In genomic region chr7:44375207-44375606, GRCm38 (mm10) we compare ENCODE assay signal across 9 mouse cellular contexts. TPM values are rescaled to one million over a fixed set of nuclear protein-coding genes. Genes with fewer than 3 reads are reported as not detected.
DNase-seq lines count a peak whose midpoint lies in the region; ATAC-seq and TF ChIP-seq lines count a peak whose summit lies in the region.
"Had no signal": no experiment of that assay in that cellular context is flagged by ENCODE, and none has a peak within 500 bp of the region (broad histone marks: within the 10 kb centered on the region; RNA-seq: fewer than 3 reads in every experiment).

No protein-coding gene starts in this region.

- peak overlapping the region; percentile 55; the same call in 1 of the 2 replicates for H3K4me3 ChIP-seq in heart, embryonic 11.5 days (ENCODE audit: low read depth, low read length)
- H3K4me3 ChIP-seq in heart, adult 2 months = no peak overlapping the region
- peak overlapping the region; percentile 55 for H3K4me3 ChIP-seq in hindbrain, embryonic 11.5 days (ENCODE audit: low read depth, low read length)
- H3K4me3 ChIP-seq in midbrain, embryonic 12.5 days = peak overlapping the region; percentile 63

- no peak for TF ChIP-seq CTCF in heart, adult 2 months (IDR thresholded peaks at IDR 0.05)

- TF ChIP-seq POLR2A in heart, adult 2 months (IDR thresholded peaks at IDR 0.05; ENCODE audit: insufficient read depth, low read depth, low read length) = no peak

- H3K27ac ChIP-seq in heart, embryonic 11.5 days (ENCODE audit: low read depth, low read length) = no peak overlapping the region
- H3K27ac ChIP-seq in heart, adult 2 months = no peak overlapping the region
- H3K27ac ChIP-seq in hindbrain, embryonic 11.5 days (ENCODE audit: low read depth, low read length) = peak overlapping the region; percentile 59
- H3K27ac ChIP-seq in midbrain, embryonic 12.5 days (replicated peaks) = peak overlapping the region; percentile 71; the same call in 1 of the 2 replicates

- no peaks in the 10 kb centered on the region for H3K9me3 ChIP-seq in heart, embryonic 11.5 days (replicated peaks; ENCODE audit: control insufficient read depth, low read length)
- no peaks in the 10 kb centered on the region for H3K9me3 ChIP-seq in hindbrain, embryonic 11.5 days (ENCODE audit: control insufficient read depth, low read length)
- H3K9me3 ChIP-seq in midbrain, embryonic 12.5 days = no peaks in the 10 kb centered on the region

- no peak for DNase-seq in heart, adult 2 months
- peak; percentile 83 for DNase-seq in WW6 (ENCODE audit: low read depth, low spot score)
- DNase-seq in hindbrain, embryonic 11.5 days (ENCODE audit: low spot score) = peak; percentile 52
- no peak for DNase-seq in cerebellum, postnatal 4 days (ENCODE audit: low spot score in 2 of 2)
- DNase-seq in urinary bladder, adult 2 months (ENCODE audit: low spot score) = no peak
- no peak for DNase-seq in adrenal gland, adult 8-10 months
- DNase-seq: adrenal gland, postnatal 36 days had no signal

- TF ChIP-seq EP300 in heart, adult 2 months (IDR thresholded peaks at IDR 0.05; ENCODE audit: insufficient read depth, low read depth, low read length) = no peak

- no peak for ATAC-seq in heart, embryonic 11.5 days (replicated peaks; ENCODE audit: insufficient number of reproducible peaks, low FRiP score, low TSS enrichment)
- ATAC-seq in hindbrain, embryonic 11.5 days (ENCODE audit: low FRiP score) = peak; percentile 27; the same call in 1 of the 2 replicates
- ATAC-seq in midbrain, embryonic 12.5 days (ENCODE audit: low FRiP score, low read depth) = no peak

- H3K9ac ChIP-seq in heart, embryonic 11.5 days (ENCODE audit: low read depth, low read length) = no peak overlapping the region
- no peak overlapping the region for H3K9ac ChIP-seq in heart, adult 2 months (ENCODE audit: low read depth, low read length)
- no peak overlapping the region for H3K9ac ChIP-seq in hindbrain, embryonic 11.5 days (ENCODE audit: low read depth, low read length)
- H3K9ac ChIP-seq in midbrain, embryonic 12.5 days (replicated peaks) = no peak overlapping the region

- H3K4me2 ChIP-seq in heart, embryonic 11.5 days = peak overlapping the region; percentile 76
- peak overlapping the region; percentile 72 for H3K4me2 ChIP-seq in hindbrain, embryonic 11.5 days (replicated peaks; ENCODE audit: low read depth, low read length)
- peak overlapping the region; percentile 89 for H3K4me2 ChIP-seq in midbrain, embryonic 12.5 days (replicated peaks)

- 10% methylated on average over 10 of the region's 10 CpGs for WGBS in heart, embryonic 11.5 days (ENCODE audit: insufficient replicate concordance)
- 33% methylated on average over 10 of the region's 10 CpGs for WGBS in heart, adult 2 months
- 1% methylated on average over 10 of the region's 10 CpGs for WGBS in hindbrain, embryonic 11.5 days
- 1% methylated on average over 10 of the region's 10 CpGs for WGBS in midbrain, embryonic 12.5 days

- intact Hi-C loops in heart, adult 2 months (cut with DNase I) = loop anchor here (2.0 to 10.0 kb wide), 3 partner anchors 92 to 700 kb away; partner anchors contain the start of genes Atf5, Ctu1, Il4i1 and Josd2

- peaks cover 7% of the 10 kb centered on the region; the same call in 1 of the 2 replicates for H3K4me1 ChIP-seq in heart, embryonic 11.5 days (ENCODE audit: control insufficient read depth, insufficient read depth, low read length)
- no peaks in the 10 kb centered on the region; the same call in 1 of the 2 replicates for H3K4me1 ChIP-seq in heart, adult 2 months (ENCODE audit: control insufficient read depth, insufficient read depth, low read length)
- 0 out of 2 replicates have a peak, but pooled peaks cover 5% of the 10 kb centered on the region for H3K4me1 ChIP-seq in hindbrain, embryonic 11.5 days (replicated peaks; ENCODE audit: control insufficient read depth, insufficient read depth, low read length)
- H3K4me1 ChIP-seq in midbrain, embryonic 12.5 days = peaks cover 18% of the 10 kb centered on the region

- no peaks in the 10 kb centered on the region for H3K36me3 ChIP-seq in heart, embryonic 11.5 days (ENCODE audit: control insufficient read depth, insufficient read depth, low read length)
- H3K36me3 ChIP-seq in heart, adult 2 months (ENCODE audit: control insufficient read depth, insufficient read depth, low read length) = no peaks in the 10 kb centered on the region
- no peaks in the 10 kb centered on the region for H3K36me3 ChIP-seq in hindbrain, embryonic 11.5 days (ENCODE audit: control insufficient read depth, insufficient read depth, low read length)
- no peaks in the 10 kb centered on the region for H3K36me3 ChIP-seq in midbrain, embryonic 12.5 days

- H3K79me2 ChIP-seq in heart, adult 2 months (replicated peaks; ENCODE audit: control insufficient read depth, insufficient read depth, low read length) = no peaks in the 10 kb centered on the region

- no peaks in the 10 kb centered on the region for H3K27me3 ChIP-seq in heart, embryonic 11.5 days (ENCODE audit: control insufficient read depth, insufficient read depth, low read length)
- no peaks in the 10 kb centered on the region for H3K27me3 ChIP-seq in heart, adult 2 months (ENCODE audit: control insufficient read depth, insufficient read depth, low read length)
- H3K27me3 ChIP-seq in hindbrain, embryonic 11.5 days (ENCODE audit: control insufficient read depth, insufficient read depth, low read length) = no peaks in the 10 kb centered on the region
- H3K27me3 ChIP-seq in midbrain, embryonic 12.5 days = 0 out of 2 replicates have a peak, but pooled peaks cover 6% of the 10 kb centered on the region

RNA-seq across cellular contexts. Expression of gene Syt3, which starts 8.7 kb away (rescaled TPM):
- polyA plus RNA-seq in heart, embryonic 11.5 days (2014; fragmentation: Nextera tagmentation; extraction: Ambion mirVana) = 0.32 and 0.59 TPM in 2 replicates
- 1 to 10 TPM; 1.4 to 2.5 TPM for total RNA-seq in heart, adult 2 months (2021)
- 3.1 and 3.2 TPM in 2 replicates for polyA plus RNA-seq in heart, adult 2 months (2012; rRNA removed)
- 2.4 and 3.5 TPM in 2 replicates for polyA plus RNA-seq in hindbrain, embryonic 11.5 days (2014; fragmentation: Nextera tagmentation; extraction: Ambion mirVana)
- 5.4 and 6.4 TPM in 2 replicates for polyA plus RNA-seq in midbrain, embryonic 12.5 days (2016; fragmentation: Nextera tagmentation; extraction: Ambion mirVana)
- polyA plus RNA-seq in urinary bladder, adult 2 months (2012; rRNA removed) = 4.1 and 4.3 TPM in 2 replicates
- total RNA-seq in adrenal gland, adult 8-10 months (2022) = 10 to 100 TPM in 1 of 4 experiments, 1 to 10 TPM in 3; 4.9 to 11.1 (median 7.6) TPM

RNA-seq across cellular contexts. Expression of gene 1700008O03Rik, which starts 10.4 kb away (rescaled TPM):
- polyA plus RNA-seq in heart, embryonic 11.5 days (2014; fragmentation: Nextera tagmentation; extraction: Ambion mirVana) = 0.65 and 1.0 TPM in 2 replicates
- total RNA-seq in heart, adult 2 months (2021) = under 1 TPM; 0.21 to 0.25 TPM
- polyA plus RNA-seq in heart, adult 2 months (2012; rRNA removed) = 0.12 and 0.47 TPM in 2 replicates
- polyA plus RNA-seq in hindbrain, embryonic 11.5 days (2014; fragmentation: Nextera tagmentation; extraction: Ambion mirVana) = 1.3 and 1.4 TPM in 2 replicates
- polyA plus RNA-seq in midbrain, embryonic 12.5 days (2016; fragmentation: Nextera tagmentation; extraction: Ambion mirVana) = 0.74 and 1.3 TPM in 2 replicates
- 1.4 and 1.5 TPM in 2 replicates for polyA plus RNA-seq in urinary bladder, adult 2 months (2012; rRNA removed)
- 1 to 10 TPM in 3 of 4 experiments, under 1 TPM in 1; 0.73 to 2.2 (median 1.4) TPM for total RNA-seq in adrenal gland, adult 8-10 months (2022)

RNA-seq across cellular contexts. Expression of gene Lrrc4b, which starts 53.6 kb away (rescaled TPM):
- 2.4 and 3.5 TPM in 2 replicates for polyA plus RNA-seq in heart, embryonic 11.5 days (2014; fragmentation: Nextera tagmentation; extraction: Ambion mirVana)
- 10 to 100 TPM; 30.1 to 34.1 TPM for total RNA-seq in heart, adult 2 months (2021)
- 33.2 and 36.2 TPM in 2 replicates for polyA plus RNA-seq in heart, adult 2 months (2012; rRNA removed)
- 9.1 and 11.4 TPM in 2 replicates for polyA plus RNA-seq in hindbrain, embryonic 11.5 days (2014; fragmentation: Nextera tagmentation; extraction: Ambion mirVana)
- 12.0 and 13.5 TPM in 2 replicates for polyA plus RNA-seq in midbrain, embryonic 12.5 days (2016; fragmentation: Nextera tagmentation; extraction: Ambion mirVana)
- polyA plus RNA-seq in urinary bladder, adult 2 months (2012; rRNA removed) = 1.7 and 2.3 TPM in 2 replicates
- total RNA-seq in adrenal gland, adult 8-10 months (2022) = 10 to 100 TPM in 2 of 4 experiments, 1 to 10 TPM in 2; 6.4 to 15.4 (median 9.8) TPM

Comparison
In these comparisons a context has a peak if more than half of its experiments do, and no peak if none do; other contexts are left out.
1. H3K27ac ChIP-seq: peak in hindbrain, embryonic 11.5 days (single experiment) and midbrain, embryonic 12.5 days (single experiment); none in heart, embryonic 11.5 days (single experiment) and heart, adult 2 months (single experiment).
2. DNase-seq: peak in WW6 (single experiment) and hindbrain, embryonic 11.5 days (single experiment); none in heart, adult 2 months (0 of 2), cerebellum, postnatal 4 days (0 of 2), urinary bladder, adult 2 months (single experiment) and adrenal gland, adult 8-10 months (single experiment).
3. Peak in every context shown above with its lines, with median percentiles within 50 percentile points of each other: H3K4me2 ChIP-seq.